Mouse (Mus musculus) c-Kit-positive CD71-positive TER-119-positive erythroid progenitor cells, embryonic 14.5 days (primary cell): Measurements from ENCODE around the gene Tmem243.

Experiments used
- DNase-seq: peaks from one replicate; pipeline ENCODE4 v3.0.0-alpha.2; 2013; ENCODE audit warnings: low spot score

The Tmem243 gene

GRCm38 (mm10) chr5:9100207-9100848 is at the start of gene Tmem243:
TSS of gene Tmem243 (plus strand) at chr5:9100668.
- peak; percentile 49 for DNase-seq

DNA sequence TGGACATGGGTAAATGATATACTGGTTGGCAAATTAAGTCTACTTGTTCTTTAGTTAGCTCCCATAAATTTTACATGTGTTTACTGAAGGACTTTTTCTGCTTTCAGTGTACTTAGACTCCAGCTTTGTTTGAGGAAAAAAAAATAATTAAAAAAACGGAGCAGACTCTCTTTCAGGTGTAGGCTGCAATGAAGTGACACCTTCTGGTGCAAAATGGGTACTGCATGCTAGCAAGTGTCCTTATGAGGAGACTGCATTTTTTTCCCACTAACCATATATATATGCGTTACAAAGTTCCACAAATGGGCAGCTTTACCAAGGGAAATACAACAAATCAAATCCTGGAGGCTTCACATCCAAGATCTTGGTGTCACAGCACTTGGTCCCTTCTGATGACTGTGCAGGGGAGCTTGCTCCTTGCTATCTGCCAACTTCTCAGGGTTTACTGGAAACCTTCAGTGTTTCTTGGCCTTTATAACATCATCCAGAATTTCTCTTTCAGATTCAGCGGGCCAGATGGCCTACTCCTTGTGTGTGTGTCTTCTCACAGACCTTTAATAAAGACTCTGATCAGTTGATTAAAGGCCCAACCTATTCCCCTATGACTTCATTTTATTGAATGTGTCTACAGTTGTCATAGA is 44.3 kb upstream of the Tmem243 start:
- peak; percentile 37 for DNase-seq

DNA sequence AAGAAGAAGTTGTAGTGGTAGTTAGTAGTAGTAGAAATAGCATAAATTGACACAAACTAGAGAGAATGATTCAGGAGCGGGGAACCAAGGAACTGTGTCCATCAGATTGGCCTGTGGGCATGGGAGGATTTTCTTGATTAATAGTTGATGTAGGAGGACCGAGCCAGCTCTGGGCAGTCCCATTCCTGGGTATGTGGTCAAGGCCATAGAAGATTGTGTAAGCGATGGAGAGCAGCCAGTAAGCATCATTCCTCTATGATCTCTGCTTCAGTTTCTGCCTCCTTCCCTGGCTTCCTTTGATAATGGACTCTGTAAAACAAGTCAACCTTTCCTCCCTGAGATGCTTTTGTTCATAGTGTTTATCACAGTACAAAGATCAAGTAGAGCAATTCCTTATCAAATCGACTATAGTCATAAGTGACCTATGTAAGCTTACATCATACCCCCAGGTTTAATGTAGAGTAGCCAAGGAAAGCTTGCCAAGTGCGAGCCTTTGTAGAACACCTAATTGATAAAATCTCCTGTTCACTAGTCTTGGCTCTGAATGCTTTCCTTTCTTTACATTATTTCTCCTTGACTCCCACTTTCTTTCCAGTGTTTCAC is 43.1 kb upstream of the Tmem243 start:
- DNase-seq: no peak

GRCm38 (mm10) chr5:9059303-9060023 is 41.0 kb upstream of the Tmem243 start:
- no peak for DNase-seq

- DNase-seq: no peak
These were observed 40.2 kb upstream of the Tmem243 start for GRCm38 (mm10) chr5:9060228-9060627.

DNA sequence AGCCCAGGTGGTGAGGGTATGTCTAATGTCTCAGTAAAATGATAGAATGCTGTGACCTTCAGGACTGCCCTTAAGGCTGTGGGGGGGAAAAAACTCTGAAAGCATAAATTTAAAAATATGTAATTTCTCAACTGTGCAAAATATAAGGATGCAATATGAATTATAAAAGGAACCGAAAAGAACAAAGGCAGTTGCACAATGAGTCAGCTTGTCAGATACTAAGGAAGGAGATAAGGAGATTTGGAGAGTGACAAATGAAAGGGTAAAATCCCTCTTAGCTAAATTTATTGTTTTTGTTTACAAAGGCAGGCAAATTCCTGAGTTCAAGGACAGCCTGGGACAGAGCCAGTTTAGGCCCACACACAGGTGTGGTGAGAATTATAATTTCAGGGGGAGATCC is 36.3 kb upstream of the Tmem243 start:
- DNase-seq: no peak

- DNase-seq: no peak
These were observed 31.6 kb upstream of the Tmem243 start for GRCm38 (mm10) chr5:9068886-9069285.

DNA sequence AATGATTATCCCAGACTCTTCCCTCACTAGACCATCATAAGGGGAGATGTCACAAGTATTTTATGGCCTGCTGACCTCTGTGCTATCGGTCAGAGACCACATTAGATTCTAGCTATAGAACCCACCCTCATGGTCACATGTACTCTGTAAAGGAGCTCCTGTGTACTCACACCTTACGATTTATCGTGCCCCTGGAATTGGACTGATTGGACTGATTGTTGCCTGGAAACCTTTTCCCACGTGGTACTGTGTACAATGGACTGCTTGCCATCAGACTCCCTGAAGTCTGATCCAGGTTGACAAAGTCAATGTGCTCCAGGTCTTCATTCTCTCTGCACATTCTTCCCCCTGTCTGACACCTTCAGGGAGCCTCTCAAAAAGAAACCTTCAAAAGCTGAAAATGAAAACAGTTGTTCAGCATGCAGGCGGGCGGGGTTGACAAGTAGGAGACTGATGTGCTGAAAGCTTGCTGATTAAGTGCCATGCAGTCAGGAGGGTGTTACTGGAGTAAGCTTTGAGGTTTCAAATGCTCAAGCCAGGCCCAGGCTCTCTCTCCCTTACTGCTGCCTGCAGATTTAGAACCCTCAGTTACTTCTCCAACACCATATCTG is 30.8 kb upstream of the Tmem243 start:
- DNase-seq: no peak

- no peak for DNase-seq
These were observed 29.1 kb upstream of the Tmem243 start for GRCm38 (mm10) chr5:9071360-9071759.

DNA sequence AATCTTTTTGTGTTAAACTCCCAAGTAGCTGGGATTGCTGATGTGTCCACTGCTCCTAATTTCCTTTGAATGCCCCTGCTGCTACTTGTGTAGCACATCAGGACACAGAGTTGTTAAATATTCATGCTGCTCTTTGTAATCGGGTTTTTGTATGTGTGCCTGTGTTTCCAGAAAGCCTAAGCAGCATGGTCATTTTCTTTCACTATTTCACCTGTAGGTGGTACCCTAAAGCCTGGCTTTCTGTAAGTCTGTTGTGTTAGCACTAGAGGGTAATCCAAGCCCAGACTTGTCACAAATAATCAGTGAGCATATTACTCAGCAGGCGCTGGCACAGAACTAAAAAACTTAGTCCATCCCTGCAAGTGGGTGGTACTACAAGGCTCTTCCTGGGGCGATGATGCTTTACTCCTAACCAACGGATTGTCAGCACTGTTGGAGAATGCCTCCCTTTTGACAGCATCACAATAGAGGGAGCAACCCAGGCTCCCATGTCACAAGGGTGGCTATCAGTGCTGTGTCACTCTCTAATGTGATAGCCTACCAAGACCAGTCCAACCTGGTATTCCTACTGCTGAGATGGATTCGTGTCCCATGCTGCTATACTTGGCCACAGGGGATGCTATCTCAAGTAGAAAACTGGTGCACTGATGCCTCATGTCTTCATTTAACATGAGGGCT is 27.2 kb upstream of the Tmem243 start:
- no peak for DNase-seq

GRCm38 (mm10) chr5:9079773-9080501 is 20.5 kb upstream of the Tmem243 start:
- no peak for DNase-seq

- no peak for DNase-seq
These were observed 13.3 kb upstream of the Tmem243 start for GRCm38 (mm10) chr5:9086924-9087719.

GRCm38 (mm10) chr5:9090493-9091106 is 9.9 kb upstream of the Tmem243 start:
- no peak for DNase-seq

- no peak for DNase-seq
These were observed 7.8 kb upstream of the Tmem243 start for GRCm38 (mm10) chr5:9092716-9093115.

GRCm38 (mm10) chr5:9093490-9093889 is 7.0 kb upstream of the Tmem243 start:
- no peak for DNase-seq

DNA sequence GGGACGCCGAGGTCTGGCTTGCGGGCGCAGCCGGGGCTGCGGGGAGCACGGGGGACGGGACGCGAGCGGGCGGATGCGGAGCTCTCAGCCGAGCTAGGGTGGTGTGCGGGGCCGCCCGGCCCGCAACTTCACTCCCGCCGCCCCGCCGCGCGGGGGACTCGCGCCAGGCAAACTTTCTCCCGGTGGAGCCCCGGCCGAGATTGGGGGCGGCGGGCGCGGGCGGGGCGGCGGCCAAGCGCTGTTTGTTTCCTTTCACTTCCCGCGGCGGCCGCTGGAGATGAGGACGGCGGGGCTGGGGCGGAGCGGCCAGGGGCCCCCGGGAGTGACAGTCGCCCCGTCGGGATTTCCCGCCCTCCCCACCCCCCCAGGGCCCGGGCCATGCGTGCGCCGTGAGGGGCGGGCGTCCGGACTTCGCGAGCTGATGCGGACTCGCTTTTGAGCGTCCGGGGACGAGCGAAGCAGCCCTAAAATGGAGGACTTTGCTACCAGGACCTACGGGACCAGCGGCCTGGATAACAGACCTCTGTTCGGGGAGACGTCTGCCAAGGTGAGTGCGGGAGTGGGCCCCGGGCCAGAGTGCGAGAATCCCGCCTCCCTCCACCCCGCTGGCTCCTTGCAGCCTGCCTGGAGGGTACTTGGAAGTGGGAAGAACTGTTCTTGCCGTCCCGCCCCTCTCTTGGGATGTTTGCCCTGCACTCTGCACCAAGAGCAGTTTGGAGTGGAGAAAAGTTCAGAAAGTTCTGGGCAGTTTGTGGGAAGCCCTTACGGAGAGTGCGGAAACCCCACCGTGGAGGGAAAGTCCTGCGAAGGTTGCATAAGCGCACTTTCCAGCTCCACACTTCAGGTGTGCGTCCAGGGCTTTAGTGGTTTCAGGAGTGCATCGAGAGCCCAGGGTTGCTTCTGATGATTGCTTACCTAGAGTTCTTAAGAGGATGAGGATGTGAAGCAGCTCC is 657 bp downstream of the Tmem243 start:
- peak; percentile 4 for DNase-seq

GRCm38 (mm10) chr5:9102696-9103095 is 2.2 kb downstream of the Tmem243 start:
- no peak for DNase-seq

GRCm38 (mm10) chr5:9103958-9104357 is 3.5 kb downstream of the Tmem243 start:
- no peak for DNase-seq

DNA sequence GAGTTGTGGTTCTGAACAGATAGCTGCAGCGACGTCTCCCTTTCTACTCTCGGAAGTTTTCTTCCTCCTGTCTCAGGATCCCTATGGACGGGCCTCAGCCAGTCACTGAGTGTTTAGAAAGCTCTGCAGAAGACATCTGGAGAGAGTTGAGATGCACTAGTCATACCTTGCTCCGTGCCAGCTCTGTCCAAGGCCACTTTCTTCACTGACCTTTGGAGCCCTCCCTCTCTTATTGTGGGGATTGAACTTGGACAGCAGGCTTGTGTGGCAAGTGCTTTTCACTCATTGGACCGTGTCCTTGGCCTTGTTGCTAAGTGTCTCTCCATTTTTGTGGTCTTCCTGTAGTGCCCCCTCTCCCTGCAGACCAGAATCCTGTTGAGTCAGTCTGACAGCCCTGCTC is 6.3 kb downstream of the Tmem243 start:
- DNase-seq: no peak
